Mouse (Mus musculus): ENCODE measurements around the gene Arhgap5. TPM values are rescaled to one million over a fixed set of nuclear protein-coding genes. Genes with fewer than 3 reads are reported as not detected.

Gene Arhgap5
- 10 to 100 TPM; 71.7 to 77.4 TPM for total RNA-seq (2021)
- long read RNA-seq, experiment 1, full-length matches to known transcripts: 1 of 9 reads
- long read RNA-seq, experiment 1, partial matches to known transcripts: 0 of 9 reads
- long read RNA-seq, experiment 1, other reads (novel, unspliced or antisense): 8 of 9 reads
- long read RNA-seq, experiment 2, partial matches to known transcripts: 0 of 1 reads
- long read RNA-seq, experiment 2, other reads (novel, unspliced or antisense): 0 of 1 reads

DNA sequence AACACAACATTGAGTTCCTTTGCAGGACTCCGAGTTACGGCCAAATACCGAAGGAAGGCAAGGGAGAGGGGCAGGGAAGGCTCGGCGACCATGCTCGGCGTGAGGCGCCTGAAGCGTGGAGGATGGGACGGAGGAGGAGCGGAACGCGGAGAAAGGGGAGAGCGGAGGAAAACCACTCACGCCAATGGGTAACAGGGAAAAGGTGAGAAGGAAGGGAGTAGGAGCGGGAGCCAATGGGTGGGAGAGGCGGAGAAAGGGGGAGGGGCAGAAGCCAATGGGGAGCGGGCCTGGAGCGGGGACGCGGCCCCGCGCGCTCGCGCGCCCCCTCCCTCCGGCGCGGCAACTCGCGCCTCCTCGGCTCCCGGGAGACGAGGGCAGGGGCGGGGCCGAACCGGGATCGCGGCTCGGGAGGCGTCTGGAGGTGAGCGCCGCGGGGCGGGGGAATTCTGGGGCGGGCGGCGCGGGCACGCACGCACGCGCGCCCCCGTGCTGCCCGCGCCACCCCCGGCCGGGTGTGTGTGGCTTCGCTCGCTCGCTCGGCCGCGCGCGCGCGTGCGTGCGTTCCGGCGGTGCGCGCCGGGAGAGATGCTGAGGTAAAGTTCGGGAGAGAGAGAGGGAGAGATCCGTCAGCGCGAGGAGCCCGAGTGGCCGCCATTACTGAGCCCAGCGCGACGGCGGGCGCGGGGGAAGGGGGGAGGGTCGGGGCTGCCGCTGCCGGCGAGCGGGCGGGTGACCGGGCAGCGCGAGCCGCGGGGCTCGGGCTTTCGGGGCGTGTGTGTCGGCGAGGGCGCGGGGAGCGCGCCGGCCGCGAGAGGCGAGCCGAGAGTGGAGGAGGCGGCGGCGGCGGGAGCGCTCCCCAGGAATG, at the start of gene Arhgap5:
Gene Arhgap5 (plus strand): TSS at position 517 of the 865 bp plus-strand sequence.
- peak; percentile 95 to 97 for DNase-seq

DNA sequence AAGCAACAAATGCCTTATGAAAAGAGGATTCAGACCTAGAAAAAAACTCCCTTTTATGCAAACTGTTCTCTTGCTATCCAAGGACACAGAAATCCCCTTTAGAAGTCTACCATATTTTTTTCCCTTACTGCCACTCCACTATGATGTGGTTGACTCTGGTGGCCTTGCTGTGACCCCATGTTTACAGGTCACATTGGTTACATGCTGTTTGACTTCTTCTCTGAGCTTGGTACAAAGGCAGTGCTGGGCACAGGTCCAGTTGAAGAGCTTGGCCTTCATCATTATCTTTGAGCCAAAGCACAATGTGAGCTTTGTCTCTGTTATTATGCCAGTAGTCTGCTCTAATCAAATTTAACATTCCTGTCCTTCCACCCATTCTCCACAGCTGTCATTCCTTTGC, 39.2 kb upstream of the Arhgap5 start:
- DNase-seq: peak; percentile 13 to 30

DNA sequence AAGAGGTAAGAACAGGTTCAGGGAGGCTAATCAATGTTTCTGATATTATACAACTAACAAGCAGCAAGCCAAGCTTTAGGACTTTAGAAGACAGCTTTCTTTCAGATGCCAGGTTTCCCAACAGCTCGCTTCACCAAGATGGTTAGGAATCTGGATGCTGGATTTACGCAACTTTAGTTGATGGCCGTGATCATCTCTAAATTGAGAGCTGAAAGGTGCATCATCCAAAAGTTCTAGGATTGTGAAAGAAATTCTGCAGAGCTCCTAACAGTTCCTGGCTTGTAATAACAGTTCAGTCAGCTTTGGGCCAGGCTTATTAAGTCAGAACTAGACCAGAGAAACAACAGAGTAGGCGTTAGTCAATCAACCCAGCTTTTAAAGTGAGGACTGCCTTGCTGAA, 32.2 kb upstream of the Arhgap5 start:
- no peak for DNase-seq

DNA sequence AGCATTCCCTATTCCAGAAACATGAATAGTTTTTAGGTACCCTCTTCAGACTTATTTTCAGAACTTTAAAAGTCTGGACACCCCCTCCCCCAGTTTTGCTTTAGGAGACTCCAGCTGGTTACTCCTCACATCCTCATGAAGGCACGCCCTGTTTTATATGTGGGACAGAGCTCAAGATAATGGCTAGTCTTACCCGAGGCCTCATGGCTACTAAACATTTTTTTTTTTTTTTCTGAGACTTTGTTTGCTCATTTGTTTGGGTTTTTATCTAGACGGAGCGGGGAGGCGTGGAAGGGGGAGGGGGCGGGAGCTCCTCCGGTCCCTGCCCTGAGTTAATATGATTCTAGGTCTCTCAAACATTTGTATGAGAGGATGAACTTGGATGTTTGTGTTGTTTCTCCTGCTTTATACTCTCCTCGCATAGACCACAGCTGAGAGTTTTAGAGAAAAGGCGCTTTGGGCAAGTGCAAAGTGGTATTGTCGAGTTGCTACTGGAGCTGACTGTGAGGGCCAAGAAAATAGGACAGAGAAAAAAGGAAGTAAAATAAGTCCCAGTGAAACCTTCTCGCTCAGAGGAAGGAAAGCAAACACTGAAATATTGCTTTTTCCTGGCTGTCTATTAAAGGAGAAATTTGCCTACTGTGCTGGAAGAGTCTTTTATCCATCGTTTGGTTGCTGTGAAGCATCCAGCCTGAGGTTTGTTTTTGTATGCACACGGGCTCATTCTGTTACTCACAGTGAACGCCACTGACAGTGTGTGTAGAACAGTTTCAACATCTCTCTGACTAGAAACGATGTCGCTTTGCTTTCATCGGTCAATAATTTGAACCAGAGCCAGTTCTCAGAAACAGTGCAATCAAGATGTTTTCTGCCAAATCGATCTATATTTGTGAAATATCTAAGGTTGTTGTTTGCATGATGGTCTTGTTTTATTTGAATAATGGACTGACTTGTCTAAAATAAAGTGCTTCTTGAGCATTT, 29.5 kb upstream of the Arhgap5 start:
- peak in 1 of 2 experiments; percentile 24 for DNase-seq

DNA sequence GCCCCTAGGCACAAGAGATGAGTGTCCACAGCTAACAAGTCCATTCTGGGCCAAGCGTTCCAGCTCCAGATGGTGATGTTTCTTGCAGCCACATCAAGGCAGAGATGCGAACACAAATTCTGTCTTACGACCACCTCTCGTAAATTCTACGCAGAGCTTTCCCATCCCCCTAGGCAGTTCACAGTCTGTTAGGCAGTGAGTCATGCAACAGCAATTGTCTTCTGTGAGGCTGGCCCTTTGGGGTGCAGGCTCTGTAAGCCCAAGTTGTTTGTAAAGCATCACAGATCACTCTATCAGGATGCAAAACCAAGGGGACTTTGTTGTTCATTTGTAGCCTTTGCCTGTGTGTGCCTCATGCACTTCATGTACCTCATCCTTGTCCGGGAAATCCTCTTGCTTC, 27.7 kb upstream of the Arhgap5 start:
- DNase-seq: no peak

DNA sequence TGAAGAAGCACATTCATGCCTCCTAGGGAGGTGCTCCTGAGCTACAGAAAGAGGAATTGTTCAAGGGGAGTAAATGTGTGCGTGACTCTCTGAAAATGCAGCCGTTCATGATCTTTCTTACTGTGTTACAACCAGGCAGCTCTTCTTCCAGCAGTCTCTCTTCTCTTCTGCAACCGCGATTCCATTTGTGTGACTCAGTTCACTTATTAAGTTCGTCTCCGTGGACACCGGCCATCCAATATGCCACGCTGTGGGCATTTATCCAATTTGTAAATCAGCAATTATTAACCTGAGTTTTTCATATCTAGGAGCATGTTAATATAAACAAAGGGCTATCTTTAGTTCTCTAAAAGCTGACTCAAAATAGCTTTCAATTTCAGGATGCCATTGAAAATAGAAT, 25.2 kb upstream of the Arhgap5 start:
- no peak for DNase-seq

DNA sequence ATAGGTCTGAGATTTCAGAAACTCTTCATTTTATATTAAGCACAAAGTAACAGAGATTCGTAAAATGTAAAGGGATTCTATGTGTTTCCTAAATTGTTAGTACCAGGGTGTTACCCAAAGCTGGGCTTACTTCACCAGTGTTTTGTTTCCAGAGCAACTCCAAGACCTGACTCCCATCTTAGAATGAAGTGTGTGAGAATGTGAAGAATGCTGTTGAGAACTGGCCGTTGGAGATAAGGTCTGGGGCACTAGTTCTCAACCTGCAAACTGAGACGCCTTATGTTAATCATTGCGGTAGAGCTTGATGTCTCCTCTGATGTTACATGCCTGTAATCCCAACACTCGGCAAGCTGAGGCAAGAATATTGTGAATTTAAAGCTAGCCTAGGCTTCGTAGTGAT, 24.4 kb upstream of the Arhgap5 start:
- no peak for DNase-seq

DNA sequence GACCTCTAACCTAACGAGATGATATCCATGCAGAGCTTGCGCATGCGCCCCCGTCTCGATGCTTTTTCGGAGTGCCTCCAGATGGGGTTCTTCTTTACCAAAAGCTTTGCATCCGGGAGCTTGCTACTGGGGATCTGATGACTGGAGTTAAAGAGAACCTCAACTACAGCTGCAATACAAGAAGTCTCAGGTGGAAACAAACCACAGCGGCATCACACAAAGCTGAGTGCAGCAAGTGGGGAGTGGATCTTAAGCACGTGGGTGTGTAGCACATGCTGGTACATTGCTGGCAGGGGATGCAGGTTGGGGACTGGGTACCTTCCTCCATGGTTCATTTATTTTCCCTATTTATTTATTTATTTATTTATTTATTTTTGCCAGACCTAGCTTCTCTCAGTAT, 22.9 kb upstream of the Arhgap5 start:
- DNase-seq: no peak

DNA sequence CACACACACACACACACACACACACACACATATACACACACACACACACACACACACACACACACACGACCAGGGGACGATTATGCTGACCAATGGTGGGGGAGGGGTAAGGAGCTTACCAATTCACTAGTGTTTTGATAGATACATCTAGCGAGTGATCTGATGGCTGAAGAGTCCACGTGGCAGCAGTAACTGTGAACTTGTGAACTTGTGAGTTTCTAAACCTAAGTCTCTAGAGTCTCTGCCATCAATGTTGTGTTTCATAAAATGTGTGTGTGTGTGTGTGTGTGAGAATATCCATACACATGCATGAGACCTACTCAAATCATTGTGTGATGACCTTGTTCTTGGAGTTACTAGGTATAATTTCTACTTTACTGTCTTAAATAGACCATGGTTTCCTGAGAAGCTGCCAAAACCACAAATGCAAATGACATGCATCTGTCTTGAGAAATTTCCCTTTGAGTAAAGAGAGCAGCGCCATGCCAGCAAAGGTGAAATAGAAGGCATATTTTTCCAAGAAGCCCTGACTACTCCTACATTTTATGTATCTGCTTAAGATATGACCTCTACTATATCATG, 21.7 kb upstream of the Arhgap5 start:
- no peak for DNase-seq

DNA sequence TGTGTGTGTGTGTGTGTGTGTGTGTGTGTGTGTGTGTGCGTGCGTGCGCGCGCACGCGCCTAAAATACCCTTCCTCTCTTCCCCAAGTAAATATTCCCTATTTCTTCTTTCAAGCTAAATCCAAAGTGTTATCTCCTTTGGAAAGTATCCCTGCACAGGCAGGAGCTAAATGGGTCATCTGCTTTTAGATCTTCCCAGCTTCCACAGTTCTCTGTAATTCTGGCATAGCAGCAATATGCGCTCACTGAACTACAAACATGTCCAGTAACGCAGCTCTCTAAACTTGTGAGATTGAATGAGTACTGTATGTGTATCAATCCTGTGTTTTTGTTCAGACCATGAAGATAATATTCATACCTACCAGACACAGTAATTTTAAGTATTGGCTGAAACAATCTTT, 20.6 kb upstream of the Arhgap5 start:
- no peak for DNase-seq

DNA sequence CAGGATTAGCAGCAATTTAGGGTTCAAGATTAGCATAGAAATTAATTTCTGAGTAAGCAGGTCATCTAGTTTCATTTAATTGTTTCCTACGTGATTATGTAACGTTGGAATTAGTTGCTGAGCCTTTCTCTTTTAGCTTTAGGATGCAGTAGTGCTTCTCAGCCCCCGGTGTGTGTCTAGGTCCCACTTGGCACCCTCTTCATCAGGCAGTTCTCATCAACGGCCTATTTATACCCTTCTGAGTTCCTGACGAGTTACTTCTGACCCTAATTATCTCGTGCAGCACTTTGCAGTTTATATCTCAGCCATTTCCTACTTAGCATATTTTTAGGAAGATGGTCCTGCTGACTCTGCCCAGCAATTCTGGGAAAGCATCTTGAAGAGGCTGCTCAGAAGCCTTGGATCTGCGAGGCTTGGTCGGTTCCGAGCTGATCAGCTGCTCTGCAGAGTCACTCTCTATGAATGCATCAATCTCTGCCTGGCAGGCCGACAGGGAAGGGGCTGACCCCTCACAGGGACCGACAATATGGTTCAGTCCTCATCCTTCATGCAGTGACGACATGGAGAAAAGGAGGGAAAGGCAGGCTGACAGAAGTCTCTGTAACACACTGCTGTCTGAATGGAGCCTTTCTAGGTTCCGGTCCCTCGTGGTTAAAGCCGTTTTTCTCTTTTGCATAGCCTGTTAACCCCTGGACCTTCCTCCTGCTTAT, 15.4 kb upstream of the Arhgap5 start:
- no peak for DNase-seq

DNA sequence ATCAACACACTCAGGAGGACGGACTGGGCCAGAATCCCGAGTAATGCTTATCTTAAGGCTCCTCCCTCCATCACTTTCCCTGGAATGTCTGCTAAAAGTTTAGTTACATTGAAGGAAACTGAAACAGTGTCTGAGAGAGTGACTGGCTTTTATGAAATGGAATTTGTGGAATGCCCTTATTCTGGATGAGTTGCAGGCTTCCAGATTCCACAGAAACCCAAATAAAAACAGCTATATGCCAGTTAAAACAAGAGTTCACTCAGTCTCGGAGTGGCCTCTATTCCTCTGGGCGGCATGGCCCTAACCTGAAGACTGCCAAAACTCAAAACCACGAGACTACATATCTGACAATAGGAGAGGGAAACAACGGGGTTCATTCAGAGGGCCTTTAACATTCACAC, 10.5 kb upstream of the Arhgap5 start:
- peak; percentile 11 to 23 for DNase-seq

DNA sequence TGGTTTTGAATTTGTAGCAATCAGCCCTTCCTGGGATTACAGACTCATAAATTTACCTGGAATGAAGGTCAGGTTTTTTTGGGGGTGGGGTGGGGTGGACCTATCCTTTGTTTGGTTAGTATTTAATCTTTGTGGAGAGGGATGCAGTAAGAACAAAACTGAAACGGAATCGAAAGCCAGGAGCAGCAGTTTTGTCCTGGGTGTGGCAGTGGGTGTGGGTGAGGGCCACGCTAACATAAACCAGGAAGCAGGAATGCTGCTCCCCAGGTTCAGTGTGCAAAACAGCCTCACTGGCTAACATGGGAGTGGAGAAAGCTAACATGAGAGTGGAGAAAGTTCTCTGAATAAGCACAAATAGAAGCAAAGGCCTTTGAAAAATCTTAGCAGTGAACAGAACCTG, 6.6 kb upstream of the Arhgap5 start:
- no peak for DNase-seq

DNA sequence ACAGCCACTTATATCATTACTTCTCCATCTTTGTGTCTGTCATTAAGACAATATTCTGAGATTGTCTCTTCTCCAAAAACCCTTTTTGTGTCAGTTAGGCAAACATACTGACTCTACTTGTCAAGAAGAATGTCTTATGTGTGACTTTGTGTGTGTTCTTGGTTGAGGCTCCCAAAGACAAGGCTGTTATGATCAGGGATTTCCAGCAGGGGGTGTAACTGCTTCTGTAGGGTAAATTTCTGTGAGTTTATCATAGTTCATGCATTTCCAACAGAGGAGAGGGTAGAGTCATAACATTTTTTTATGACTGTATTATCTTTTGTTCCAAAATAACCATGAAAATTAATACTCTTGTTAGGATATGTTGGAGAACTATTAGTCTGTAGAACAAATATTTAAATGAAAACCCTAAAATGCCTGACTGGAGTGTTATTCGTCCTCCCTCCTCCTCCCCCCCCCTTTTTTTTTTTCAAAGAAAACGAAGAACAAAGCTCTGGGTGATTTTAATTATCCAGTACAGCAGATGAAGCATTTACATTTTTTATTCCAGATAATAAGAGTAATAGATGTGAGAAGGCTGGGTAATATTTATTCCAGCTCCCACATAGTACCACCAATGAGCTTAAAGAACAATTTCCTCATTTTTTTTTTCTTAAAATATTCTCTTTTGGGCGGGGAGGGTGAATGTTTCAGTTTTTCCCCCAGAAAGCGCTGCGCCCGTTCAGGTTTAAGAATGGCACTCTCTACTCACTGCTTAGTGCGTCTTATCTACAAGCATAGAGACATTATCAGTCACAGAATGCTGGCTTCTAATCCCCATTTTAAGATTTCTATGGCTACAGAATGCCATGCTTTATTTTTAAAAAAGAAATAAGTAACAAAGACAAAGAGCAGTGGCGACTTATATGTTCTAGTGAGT, 2.6 kb upstream of the Arhgap5 start:
- peak; percentile 34 to 55 for DNase-seq

DNA sequence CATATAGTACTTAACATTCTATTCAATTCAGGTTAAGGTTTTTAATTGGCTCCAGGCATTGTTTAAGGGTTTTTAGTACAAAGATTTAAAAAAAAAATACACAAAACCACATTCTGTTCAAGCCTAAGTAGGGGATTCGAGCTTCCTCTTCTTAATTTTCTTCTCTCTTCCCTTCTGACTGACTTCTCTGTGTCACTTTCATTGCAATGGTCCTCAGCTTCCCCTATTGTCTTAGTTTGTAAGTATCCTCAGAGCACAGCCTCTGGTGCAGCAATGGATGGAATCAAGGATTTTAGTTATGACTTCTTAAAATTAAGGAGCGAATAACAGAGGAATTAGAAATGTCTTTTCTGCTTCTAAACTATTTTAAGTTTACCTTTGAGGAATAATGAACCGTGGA, 1.6 kb upstream of the Arhgap5 start:
- DNase-seq: no peak

DNA sequence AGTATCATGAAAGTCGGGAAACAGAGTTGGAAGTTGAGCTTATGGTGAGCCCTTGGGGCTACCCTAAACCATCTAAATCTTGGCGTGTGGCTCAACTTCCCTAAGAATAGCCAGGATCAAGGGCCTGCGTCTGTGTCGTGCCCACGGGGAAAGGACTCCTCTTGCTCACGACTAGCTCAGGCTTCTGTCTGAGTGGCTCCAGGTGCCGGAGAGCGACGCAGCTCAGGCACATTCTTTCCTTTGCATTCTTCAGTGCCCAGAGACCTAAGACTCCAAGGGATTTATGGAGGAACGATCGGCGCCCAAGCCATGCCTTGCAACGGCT, 679 bp upstream of the Arhgap5 start:
- no peak for DNase-seq

DNA sequence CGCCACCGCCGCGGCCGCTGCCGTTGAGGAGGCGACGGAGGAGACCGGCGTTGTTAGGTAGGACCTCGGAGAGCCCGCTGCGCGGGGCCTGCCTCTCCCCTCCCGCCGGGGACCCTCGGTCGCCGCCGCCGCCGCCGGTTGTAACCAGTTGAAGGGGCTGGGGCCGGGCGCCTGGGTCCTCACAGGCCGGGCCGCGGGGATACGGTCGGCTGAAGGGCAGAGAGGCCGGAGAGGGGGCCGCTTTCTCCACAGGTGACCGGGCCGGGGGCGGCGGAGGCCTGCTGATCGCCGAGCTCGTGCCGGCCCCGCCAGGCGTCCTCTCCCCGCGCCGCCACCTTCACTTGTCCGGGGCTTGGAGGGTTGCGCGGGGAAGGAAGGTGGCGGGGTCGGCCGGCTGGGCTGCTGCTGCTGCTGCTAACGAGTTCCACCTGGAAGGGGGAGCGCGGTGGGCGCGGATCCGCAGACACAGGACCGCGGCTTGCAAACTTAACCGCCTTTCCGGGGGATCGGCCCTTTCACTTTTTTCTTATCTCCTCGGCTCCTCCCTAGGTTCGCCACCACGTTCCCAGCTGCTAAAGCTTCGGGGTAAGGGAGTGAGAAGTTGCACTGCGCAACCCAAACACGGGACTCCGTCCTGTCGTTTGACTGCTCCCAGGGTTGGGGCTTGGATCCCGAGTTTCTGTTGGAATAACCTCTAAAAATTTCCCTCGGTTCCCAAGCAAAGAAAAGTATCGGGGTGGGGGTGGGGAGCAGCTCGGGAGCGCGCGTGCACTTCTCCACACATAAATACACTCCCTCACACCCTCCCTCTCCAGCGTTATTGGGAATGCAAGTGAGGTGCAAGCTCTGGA, 784 bp downstream of the Arhgap5 start:
- peak; percentile 62 to 74 for DNase-seq

DNA sequence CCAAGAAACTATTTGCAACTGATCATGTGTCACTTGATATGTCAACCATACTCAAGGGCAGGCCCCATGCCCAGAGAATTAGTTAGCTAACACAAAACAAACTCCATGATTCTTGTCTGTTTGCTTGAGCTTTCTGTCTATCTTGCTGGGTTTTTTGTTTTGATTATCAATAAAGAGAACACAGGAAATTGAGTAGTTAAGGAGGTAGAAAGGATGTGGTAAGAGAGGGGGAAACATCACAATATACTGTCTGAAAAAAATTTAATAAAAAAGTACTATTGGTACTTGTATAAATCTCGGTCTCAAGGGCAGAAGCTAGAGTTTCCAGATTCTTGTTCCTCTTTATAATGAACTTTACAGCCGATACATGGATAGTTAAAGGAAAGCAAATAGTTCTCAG, 20.9 kb downstream of the Arhgap5 start:
- no peak for DNase-seq

DNA sequence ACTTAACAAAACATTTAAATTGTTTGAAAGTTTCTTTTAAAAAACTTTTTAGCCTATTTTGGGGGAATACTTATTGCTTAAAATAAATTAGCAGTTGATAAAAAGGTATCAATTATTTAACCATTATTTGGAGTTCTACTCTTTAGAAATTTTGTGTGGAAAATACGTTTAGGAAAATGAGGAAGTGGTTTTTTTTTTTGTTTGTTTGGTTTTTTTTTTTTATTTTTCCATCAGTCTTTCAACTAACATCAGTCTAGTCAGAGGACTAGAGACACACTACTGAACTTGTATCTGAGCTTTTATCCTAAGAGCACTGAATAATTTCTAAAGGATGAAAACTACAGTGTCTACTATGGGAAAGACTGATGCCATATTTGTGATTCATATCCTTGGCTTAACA, 21.7 kb downstream of the Arhgap5 start:
- DNase-seq: no peak

DNA sequence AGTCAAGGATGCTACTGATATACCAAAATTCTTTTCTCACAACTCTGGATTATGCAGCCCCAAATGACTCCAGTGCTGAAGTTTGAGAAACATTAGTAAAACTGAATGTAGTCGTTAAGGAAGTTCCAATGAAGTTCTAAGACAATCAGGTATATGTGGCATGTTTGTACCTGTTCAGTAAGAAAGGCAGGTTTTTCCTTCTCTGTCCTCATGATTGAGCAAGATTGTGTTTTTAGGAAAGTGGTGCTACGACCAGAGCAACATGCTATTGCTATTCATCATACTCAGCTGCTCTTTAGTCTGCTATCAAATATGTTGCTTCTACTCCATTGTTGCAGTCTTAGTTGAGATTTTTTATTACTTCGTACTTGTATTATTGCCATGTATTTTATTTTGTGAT, 26.0 kb downstream of the Arhgap5 start:
- DNase-seq: no peak

Measured in heart, adult 18-20 months (tissue).